Mouse (Mus musculus) hindbrain, embryonic 14.5 days (tissue): ENCODE results near the gene Olfr1395. TPM values are rescaled to one million over a fixed set of nuclear protein-coding genes. Genes with fewer than 3 reads are reported as not detected.
"Not testable (repeated sequence)": the region's sequence is repeated elsewhere in the genome, so short reads cannot be mapped to it uniquely, and the experiment has no call there.

Experiments used
- ATAC-seq: fragments of 200-750 bp; cut with Nextera tagmentation; 2 replicates; pipeline ENCODE4 v1.8.0; 2017; ENCODE audit warnings: moderate number of reproducible peaks, mild to moderate bottlenecking, moderate TSS enrichment, moderate library complexity; ENCODE audit not compliant: low FRiP score
- DNase-seq: peaks from one replicate; pipeline ENCODE4 v3.0.0-alpha.2; 2015; ENCODE audit warnings: low spot score
- H3K27ac ChIP-seq: fragments of 300-500 bp; sonication (generic); 2 replicates; pipeline ENCODE4 v1.5.1; 2014; ENCODE audit warnings: mild to moderate bottlenecking, moderate library complexity
- H3K27me3 ChIP-seq: fragments of 300-500 bp; sonication (generic); 2 replicates; pipeline ENCODE4 v1.6.1; 2014; ENCODE audit warnings: mild to moderate bottlenecking, low read length, mixed read lengths; ENCODE audit not compliant: control insufficient read depth, insufficient read depth
- H3K36me3 ChIP-seq: fragments of 300-500 bp; sonication (generic); replicated peaks from 2 replicates; pipeline ENCODE4 v1.6.1; 2014; ENCODE audit not compliant: control insufficient read depth, insufficient read depth
- H3K4me1 ChIP-seq: fragments of 300-500 bp; sonication (generic); replicated peaks from 2 replicates; pipeline ENCODE4 v1.6.1; 2014; ENCODE audit warnings: antibody characterized with exemption, low read length, mixed read lengths; ENCODE audit not compliant: control insufficient read depth, insufficient read depth
- H3K4me2 ChIP-seq: fragments of 300-500 bp; sonication (generic); replicated peaks from 2 replicates; pipeline ENCODE4 v1.6.1; 2014; ENCODE audit warnings: mild to moderate bottlenecking, moderate library complexity
- H3K4me3 ChIP-seq: fragments of 300-500 bp; sonication (generic); replicated peaks from 2 replicates; pipeline ENCODE4 v1.5.1; 2014; ENCODE audit warnings: mild to moderate bottlenecking, low read length
- H3K9ac ChIP-seq: fragments of 300-500 bp; sonication (generic); 2 replicates; pipeline ENCODE4 v1.6.1; 2014
- H3K9me3 ChIP-seq: fragments of 300-500 bp; sonication (generic); 2 replicates; pipeline ENCODE4 v1.6.1; 2016; ENCODE audit warnings: low read length; ENCODE audit not compliant: control insufficient read depth
- WGBS: fragments of 180-500 bp; shearing (Covaris S2); extraction: QIAGEN DNeasy Blood & Tissue Kit; methylation state at CpG from one replicate; pipeline ENCODE4 v1.1.7; 2014; 5-methylcytosine and 5-hydroxymethylcytosine counted together
- polyA plus RNA-seq: library from polyadenylated mRNA; unstranded; fragments of >200 nt; fragmentation: Nextera tagmentation; extraction: Ambion mirVana; gene quantifications from 2 replicates; pipeline ENCODE4 v1.2.1, GENCODE M21; 2014

Gene Olfr1395
- polyA plus RNA-seq, 1 experiment from 2014 or later, result not detected

GRCm38 (mm10) chr11:49168839-49169611, 27.0 kb downstream of the Olfr1395 start:
- peak; percentile 25 for DNase-seq
- H3K9me3 ChIP-seq, result 0 out of 2 replicates have a peak, but pooled peaks cover 7% of the 10 kb centered on the region
- peak overlapping the region; percentile 50 for H3K9ac ChIP-seq
- H3K27me3 ChIP-seq, result peaks cover 19% of the 10 kb centered on the region
- H3K36me3 ChIP-seq, result no peaks in the 10 kb centered on the region
- peak; percentile 86 for ATAC-seq
- peak overlapping the region; percentile 77 for H3K4me2 ChIP-seq
- H3K27ac ChIP-seq, result no peak overlapping the region
- WGBS, result 6% methylated on average over 50 of the region's 50 CpGs
- H3K4me1 ChIP-seq, result no peaks in the 10 kb centered on the region; the same call in 1 of the 2 replicates
- H3K4me3 ChIP-seq, result peak overlapping the region; percentile 36

DNA sequence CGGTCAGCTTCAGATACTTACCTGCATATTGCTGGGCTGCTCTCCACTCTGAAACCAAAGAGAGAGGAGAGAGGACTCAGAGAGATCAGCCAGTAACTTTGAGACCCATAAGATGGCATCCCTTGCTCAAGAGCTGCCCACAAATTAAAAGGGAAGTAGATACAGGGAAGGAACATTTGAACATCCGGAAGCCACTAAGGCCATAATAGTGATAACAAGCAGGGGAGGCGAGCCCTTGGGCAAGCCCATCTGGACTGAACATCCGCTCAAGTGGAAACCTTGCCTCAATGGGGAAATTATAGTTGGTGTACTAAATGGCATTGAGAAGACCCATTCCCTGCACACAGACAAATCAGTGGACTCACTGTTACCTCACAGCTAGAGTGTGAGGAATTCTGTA, 28.5 kb downstream of the Olfr1395 start:
- Histone ChIP-seq H3K4me1 (no peaks in the 10 kb centered on the region; the same call in 1 of the 2 replicates), H3K4me2 (no peak overlapping the region), H3K27me3 (peaks cover 19% of the 10 kb centered on the region), H3K9me3 (0 out of 2 replicates have a peak, but pooled peaks cover 7% of the 10 kb centered on the region), H3K9ac (no peak overlapping the region), H3K27ac (no peak overlapping the region), H3K4me3 (no peak overlapping the region), H3K36me3 (no peaks in the 10 kb centered on the region)
- 92% methylated on average over 4 of the region's 4 CpGs for WGBS
- no peak for DNase-seq
- no peak for ATAC-seq

- Histone ChIP-seq H3K4me2 (no peak overlapping the region), H3K9ac (no peak overlapping the region), H3K9me3 (no peaks in the 10 kb centered on the region), H3K4me3 (no peak overlapping the region), H3K4me1 (no peaks in the 10 kb centered on the region), H3K27me3 (no peaks in the 10 kb centered on the region; the same call in 1 of the 2 replicates), H3K36me3 (no peaks in the 10 kb centered on the region), H3K27ac (no peak overlapping the region)
- no peak for DNase-seq
- 91% methylated on average over 8 of the region's 8 CpGs for WGBS
- ATAC-seq, result no peak
Measured at GRCm38 (mm10) chr11:49175345-49175744, 33.3 kb downstream of the Olfr1395 start.

DNA sequence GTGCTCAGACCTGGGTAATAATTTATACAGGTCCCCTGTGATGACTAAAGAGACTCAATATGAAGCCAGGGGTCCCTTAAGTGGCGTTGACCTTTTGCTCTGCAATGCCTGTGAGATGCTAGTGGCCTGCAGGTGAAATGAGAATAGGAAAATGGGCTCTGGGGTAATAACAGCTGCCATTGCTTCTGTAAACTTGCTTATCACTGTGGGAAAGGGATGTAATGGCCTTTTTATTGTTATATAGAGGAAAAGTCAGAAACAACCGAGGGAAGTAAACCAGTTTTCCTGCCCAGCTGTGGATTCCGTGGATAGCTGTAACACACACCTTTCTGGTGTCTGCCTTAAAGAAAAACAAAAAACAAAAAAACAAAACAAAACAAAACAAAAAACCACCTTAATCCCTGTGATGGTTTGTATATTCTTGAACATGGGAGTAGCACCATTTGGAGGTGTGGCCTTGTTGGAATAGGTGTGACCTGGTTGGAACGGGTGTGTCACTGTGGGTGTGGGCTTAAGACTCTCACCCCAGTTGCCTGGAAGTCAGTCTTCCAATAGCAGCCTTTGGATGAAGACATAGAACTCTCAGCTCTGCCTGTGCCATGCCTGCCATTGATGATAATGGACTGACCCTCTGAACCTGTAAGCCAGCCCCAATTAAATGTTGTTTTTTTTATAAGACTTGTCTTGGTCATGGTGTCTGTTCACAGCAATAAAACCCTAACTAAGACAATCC, 34.1 kb downstream of the Olfr1395 start:
- ATAC-seq, H3K4me3 ChIP-seq, H3K36me3 ChIP-seq, H3K27me3 ChIP-seq, H3K4me2 ChIP-seq, H3K4me1 ChIP-seq, H3K27ac ChIP-seq, H3K9ac ChIP-seq, DNase-seq, H3K9me3 ChIP-seq: not testable (repeated sequence)
- WGBS, result 82% methylated on average over 4 of the region's 4 CpGs

- no peak overlapping the region for H3K4me3 ChIP-seq
- ATAC-seq, result no peak
- 61% methylated on average over 1 of the region's 1 CpGs for WGBS
- H3K27me3 ChIP-seq, result no peaks in the 10 kb centered on the region
- H3K27ac ChIP-seq, result no peak overlapping the region
- DNase-seq, result no peak
- H3K9me3 ChIP-seq, result no peaks in the 10 kb centered on the region
- no peak overlapping the region for H3K4me2 ChIP-seq
- H3K36me3 ChIP-seq, result no peaks in the 10 kb centered on the region
- H3K9ac ChIP-seq, result no peak overlapping the region
- no peaks in the 10 kb centered on the region for H3K4me1 ChIP-seq
Measured at GRCm38 (mm10) chr11:49183172-49183571, 41.1 kb downstream of the Olfr1395 start.

GRCm38 (mm10) chr11:49186452-49186851, 44.4 kb downstream of the Olfr1395 start:
- ATAC-seq, result no peak
- no peak overlapping the region for H3K4me3 ChIP-seq
- H3K9ac ChIP-seq, result no peak overlapping the region
- no peaks in the 10 kb centered on the region for H3K27me3 ChIP-seq
- WGBS, result 81% methylated on average over 6 of the region's 6 CpGs
- no peak for DNase-seq
- no peaks in the 10 kb centered on the region for H3K4me1 ChIP-seq
- no peaks in the 10 kb centered on the region for H3K36me3 ChIP-seq
- H3K4me2 ChIP-seq, result no peak overlapping the region
- H3K27ac ChIP-seq, result no peak overlapping the region
- H3K9me3 ChIP-seq, result no peaks in the 10 kb centered on the region

- ATAC-seq (no peak), DNase-seq (no peak)
- WGBS, result 84% methylated on average over 8 of the region's 8 CpGs
- no peak within 1 kb of the TSS for H3K9ac ChIP-seq
- no peaks in the 10 kb centered on the region for H3K4me1 ChIP-seq
- H3K27me3 ChIP-seq, result no peaks in the 10 kb centered on the region
- no peaks in the 10 kb centered on the region for H3K9me3 ChIP-seq
- H3K36me3 ChIP-seq, result no peaks in the 10 kb centered on the region
- no peak within 1 kb of the TSS for H3K4me3 ChIP-seq
- H3K4me2 ChIP-seq, result no peak within 1 kb of the TSS
- no peak within 1 kb of the TSS for H3K27ac ChIP-seq
Measured at GRCm38 (mm10) chr11:49186955-49187488, 44.9 kb downstream of the Olfr1395 start, which contains the start of gene Btnl9. Gene Btnl9, minus strand, starts transcription at chr11:49187159.

DNA sequence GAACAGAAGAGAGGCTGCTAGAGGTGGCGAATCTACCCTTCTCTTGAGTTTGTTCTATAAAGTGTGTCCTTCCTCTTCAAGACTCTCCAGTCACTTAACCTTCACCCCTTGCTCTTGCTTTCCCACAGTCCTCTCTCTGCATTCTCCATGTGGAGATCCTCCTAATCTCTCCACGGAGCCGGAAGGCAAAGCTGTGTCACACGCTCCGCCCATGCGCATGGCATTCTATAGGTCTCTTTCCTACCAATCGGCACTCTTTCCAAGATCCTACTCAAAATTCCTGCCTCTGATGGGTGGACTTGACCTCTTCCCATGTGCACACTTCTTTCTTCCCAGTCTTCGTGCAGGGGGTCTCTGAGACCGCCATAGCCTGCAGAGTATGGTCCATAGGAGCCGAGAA, 45.6 kb downstream of the Olfr1395 start:
- no peak for DNase-seq
- H3K36me3 ChIP-seq, result no peaks in the 10 kb centered on the region
- H3K4me1 ChIP-seq, result no peaks in the 10 kb centered on the region
- no peaks in the 10 kb centered on the region for H3K9me3 ChIP-seq
- WGBS, result 85% methylated on average over 10 of the region's 10 CpGs
- ATAC-seq, result no peak
- H3K4me2 ChIP-seq, result no peak overlapping the region
- no peak overlapping the region for H3K9ac ChIP-seq
- no peaks in the 10 kb centered on the region for H3K27me3 ChIP-seq
- H3K4me3 ChIP-seq, result no peak overlapping the region
- H3K27ac ChIP-seq, result no peak overlapping the region

GRCm38 (mm10) chr11:49189737-49190136, 47.7 kb downstream of the Olfr1395 start:
- Histone ChIP-seq H3K27ac (no peak overlapping the region), H3K27me3 (no peaks in the 10 kb centered on the region), H3K4me1 (no peaks in the 10 kb centered on the region), H3K9ac (no peak overlapping the region), H3K4me3 (no peak overlapping the region), H3K4me2 (no peak overlapping the region), H3K36me3 (no peaks in the 10 kb centered on the region), H3K9me3 (no peaks in the 10 kb centered on the region)
- DNase-seq, result peak; percentile 65
- 8% methylated on average over 7 of the region's 7 CpGs for WGBS
- no peak for ATAC-seq
